Mouse (Mus musculus): Measurements from ENCODE around the gene Slc39a1. TPM values are rescaled to one million over a fixed set of nuclear protein-coding genes. Genes with fewer than 3 reads are reported as not detected.

The Slc39a1 gene
- total RNA-seq (2017): 35.0 and 42.1 TPM in 2 replicates

DNA sequence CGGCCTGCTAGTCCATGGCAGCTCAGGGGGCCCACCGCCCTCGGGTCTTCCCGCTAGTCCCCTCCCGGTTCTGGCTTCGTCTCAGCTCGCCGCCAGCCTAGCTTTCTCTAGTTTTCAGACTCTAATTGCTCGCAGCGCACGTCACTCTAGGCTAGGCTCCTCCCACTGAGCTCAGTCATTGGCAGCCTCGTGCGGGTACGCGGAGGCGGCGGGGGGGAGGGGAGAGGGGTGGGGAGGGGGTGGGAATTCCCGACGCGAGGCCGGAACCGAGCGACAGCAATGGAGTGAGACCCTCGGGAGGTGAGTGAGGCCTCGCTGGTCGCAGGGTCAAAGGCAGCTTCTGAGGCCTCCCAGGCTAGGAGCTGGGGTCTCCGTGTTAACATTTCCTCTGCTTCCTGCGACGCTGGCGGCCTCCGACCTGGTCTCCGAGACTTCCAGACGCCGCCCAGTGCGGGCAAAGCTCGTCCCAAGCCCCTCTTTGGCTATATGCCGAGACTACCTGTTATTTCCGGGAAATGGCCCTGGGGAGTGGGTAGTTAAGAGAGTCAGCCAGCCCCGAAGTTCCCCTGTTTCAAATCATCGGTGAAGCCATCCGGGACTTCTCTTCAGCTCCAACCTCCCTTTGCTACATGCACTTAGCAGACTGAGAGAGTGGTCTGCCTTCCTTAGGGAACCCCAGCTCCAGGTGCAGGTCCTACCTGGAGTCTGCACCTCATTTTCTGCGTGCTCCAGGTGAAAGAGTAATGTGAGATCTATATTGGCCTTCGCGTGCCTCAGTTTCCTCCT lies at the start of gene Slc39a1:
TSS of gene Slc39a1 (plus strand) at position 213 of the 786 bp plus-strand sequence.
- ATAC-seq (replicated peaks; ENCODE audit: low read depth, poor library complexity, severe bottlenecking): peak; percentile 98

DNA sequence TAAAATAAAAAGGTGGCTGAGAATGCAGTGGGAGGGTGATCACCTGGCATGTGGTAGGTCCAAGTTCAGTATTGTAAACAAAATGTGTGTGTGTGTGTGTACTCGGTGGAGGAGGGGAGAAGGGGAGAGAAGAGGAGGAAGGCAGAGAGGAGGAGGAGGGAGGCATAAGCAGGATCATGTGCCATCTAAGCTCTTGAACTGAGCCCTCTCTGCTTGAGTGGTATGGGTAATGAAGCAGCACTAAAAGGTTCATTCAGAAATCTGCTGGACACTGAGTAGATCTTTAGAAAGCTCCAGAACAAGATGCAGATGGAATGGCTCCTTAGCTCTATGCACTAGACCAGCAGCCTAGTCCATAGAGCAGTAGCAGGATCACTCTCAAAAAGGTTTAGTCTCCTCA lies 45.1 kb upstream of the Slc39a1 start:
- no peak for ATAC-seq (replicated peaks; ENCODE audit: low read depth, poor library complexity, severe bottlenecking)

DNA sequence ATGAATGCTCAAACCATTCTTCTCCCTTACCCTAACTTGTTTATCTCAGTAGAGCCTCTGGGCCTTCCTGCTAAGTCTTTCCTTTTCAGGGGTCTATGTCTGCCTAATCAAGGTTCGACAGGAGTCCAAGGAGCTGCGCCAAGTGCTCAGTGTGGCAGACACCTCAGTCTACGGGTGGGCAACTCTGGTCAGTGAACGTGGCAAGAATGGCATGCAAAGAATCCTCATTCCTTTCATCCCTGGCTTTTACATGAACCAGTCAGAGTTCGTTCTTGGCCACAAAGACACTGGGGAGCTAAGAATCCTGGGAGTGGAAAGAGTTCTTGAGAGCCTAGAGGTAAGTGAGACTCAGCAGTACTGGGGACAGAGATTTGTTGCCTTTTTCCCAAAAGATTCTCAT lies 44.4 kb upstream of the Slc39a1 start:
- ATAC-seq (replicated peaks; ENCODE audit: low read depth, poor library complexity, severe bottlenecking): no peak

DNA sequence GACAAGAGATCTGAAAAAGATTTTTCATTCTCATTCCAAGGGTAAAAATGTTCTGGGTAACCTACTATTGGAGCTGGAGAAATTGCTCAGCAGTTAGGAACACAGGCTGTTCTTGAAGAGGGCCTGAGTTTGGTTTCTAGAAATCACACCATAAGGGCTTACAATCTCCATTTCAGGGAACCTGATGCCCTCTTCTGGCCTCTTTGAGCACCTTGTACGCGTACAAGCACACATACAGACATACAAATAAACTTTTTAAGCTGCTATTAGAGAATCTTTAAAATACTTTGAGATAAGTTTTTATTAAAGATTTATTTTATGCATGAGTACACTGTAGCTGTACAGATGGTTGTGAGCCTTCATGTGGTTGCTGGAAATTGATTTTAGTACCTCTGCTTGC lies 43.4 kb upstream of the Slc39a1 start:
- ATAC-seq (replicated peaks; ENCODE audit: low read depth, poor library complexity, severe bottlenecking): no peak

DNA sequence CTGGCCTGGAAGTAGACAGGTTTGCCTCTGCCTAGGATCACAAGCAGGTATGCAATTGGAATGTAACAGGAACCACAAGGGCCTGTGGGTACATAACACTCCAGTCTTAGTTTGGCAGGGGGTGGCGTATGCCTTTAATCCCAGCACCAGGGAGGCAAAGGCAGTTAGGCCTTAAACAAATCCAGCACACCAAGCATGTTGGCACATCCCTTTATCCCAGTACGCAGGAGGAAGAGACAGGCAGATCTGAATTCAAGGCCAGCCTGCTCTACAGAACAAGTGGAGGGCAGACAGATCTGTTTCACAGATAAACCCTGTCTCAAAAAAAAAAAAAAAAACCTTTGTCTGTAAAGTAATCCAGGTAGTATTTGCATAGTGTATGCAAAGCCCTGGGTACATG lies 39.3 kb upstream of the Slc39a1 start:
- ATAC-seq (replicated peaks; ENCODE audit: low read depth, poor library complexity, severe bottlenecking): no peak

DNA sequence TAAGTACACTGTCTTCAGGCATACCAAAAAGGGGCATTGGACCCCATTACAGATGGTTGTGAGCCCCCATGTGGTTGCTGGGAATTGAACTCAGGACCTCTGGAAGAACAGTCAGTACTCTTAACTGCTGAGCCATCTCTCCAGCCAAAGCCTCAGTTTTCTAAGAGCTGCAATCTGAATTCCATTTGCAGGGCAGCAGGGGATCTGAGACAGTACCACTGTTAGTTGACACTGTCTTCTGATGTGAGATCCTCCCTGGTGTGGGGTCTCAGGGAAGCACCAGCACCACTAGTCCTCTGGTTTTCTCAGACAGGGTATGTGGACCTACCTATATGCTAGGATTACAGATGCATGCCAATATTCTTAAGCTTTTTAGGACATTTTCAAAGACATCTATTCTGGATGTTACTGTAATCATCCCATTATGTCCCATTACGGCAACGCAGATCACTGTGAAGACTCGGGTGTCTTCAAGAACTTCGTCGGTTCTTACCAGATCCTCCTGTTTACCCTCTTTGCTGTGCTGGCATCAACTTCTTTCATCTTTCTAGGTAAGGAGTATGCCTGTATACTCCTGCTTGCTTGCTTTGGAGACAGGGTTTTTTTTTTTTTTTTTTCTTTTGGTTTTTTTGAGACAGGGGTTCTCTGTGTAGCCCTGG lies 37.9 kb upstream of the Slc39a1 start:
- ATAC-seq (replicated peaks; ENCODE audit: low read depth, poor library complexity, severe bottlenecking): no peak

DNA sequence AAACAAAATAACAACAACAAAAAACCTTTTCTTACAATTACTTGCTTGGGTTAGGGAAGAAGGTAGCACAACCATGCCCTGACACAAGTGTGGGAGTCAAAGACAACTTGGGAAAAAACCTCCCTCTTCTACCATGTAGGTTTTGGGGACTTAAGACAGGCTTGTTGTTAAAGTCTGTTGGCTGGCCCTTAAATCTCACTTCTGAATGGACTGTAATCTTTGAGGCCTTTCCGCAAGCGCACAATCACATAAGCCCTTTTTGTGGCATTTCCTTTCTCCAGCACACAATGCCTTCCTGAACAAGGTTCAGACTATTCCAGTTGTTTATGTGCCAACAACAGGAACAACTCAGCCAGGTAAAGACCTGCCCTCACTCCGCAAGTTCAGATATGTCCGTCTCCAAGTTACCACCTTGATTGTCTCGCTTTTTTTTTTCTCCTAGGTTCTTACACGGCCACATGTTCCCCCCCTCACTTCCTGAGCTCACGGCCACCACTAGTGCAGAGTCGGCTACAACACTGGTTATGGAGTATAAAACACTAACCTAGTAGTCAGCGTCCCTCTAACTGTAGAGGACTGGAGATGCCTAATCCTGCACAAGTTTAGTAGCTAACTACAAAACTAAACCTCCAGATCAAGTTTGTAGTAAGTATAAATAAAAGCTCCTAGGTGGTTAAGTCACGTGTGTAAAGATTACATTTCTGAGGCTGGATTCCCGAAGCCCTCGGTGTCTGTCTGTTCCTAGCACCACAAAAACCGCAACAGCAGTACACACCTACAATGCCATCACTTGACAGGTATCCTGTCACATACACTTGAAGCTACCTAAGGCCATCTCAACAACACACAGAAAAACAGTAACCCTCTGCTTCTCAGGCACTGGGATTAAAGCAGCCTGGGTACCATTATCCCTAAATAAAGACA lies 36.2 kb upstream of the Slc39a1 start:
- no peak for ATAC-seq (replicated peaks; ENCODE audit: low read depth, poor library complexity, severe bottlenecking)

DNA sequence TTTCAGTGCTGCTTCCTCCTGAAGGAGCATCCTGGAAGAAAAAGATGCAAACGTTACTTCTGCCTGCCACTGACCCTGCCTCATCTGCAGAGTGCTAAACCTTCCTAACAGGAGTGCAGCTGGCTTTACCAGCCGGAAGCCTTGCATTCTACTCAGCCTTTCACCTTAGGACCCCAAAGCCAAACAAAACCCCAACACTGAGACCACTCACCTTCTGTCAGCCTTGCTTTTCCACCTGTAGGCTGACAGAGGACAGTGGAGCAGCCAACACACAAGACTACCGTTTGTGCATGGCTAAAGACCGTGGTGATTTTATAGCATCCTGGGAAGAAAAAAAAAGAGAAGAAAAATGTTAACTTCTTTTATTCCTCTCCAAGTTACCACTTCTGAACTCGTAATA lies 35.2 kb upstream of the Slc39a1 start:
- ATAC-seq (replicated peaks; ENCODE audit: low read depth, poor library complexity, severe bottlenecking): no peak

DNA sequence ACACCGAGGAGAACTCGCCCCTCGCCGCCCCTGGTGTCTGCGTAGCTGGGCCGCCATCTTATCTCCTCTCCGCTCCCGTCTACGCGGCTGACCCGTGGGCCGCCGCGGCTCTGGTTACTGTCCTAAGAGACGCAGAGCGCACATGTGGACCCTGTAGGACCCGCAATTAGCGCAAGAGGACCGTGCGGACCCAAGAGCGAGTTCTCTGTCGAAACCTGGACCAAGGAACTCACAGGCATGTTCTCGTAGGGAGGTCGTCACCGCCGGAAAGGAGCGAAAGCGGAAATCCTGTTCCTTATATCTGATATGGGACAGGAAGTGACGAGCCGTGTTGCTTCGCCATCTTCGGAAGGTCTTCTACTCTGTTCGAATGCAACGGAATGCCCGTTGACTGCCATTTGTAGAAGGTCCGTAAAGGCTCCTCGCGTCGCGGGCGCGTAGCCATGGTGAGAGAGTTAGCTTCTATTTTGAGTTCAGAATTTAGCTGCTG lies 34.5 kb upstream of the Slc39a1 start, which contains the start of the genes Rps27 and Rab13:
TSS of gene Rps27 (minus strand) at position 275 of the 490 bp plus-strand sequence.
TSS of gene Rab13 (plus strand) at position 319 of the 490 bp plus-strand sequence.
- ATAC-seq (replicated peaks; ENCODE audit: low read depth, poor library complexity, severe bottlenecking): peak; percentile 95

DNA sequence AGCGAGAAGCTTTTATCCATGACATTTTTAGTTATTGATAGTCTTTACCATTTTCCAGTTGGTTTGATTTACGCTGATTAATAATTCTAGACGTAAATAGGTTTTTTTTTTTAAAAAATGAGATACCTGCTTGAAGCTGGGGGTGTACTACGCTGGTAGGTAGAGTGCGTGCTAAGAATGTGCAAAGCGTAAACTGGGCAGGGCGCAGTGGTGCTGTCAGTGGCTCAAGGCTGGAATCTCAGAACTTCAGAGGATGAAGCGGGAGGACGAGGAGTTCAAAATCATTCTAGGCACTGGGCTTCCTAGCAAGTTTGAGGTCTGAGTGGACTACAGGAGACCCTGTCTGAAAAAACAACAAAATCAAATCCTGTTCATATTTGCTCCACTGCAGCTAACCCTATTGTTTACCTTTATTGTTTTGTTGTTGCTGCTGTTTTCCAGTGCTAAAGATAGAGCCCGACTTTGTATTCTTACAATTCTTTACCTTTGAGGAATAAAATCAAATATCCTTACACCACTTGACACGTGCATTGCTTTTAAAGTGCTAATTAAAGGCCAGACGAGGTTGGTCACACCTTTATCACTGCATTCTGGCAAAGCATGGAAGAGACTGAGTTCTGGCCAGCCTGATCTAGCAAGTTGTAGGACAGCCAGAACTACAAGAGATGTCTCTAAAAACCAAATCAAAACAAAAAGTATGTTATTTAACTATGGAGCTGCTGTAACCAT lies 33.9 kb upstream of the Slc39a1 start:
- no peak for ATAC-seq (replicated peaks; ENCODE audit: low read depth, poor library complexity, severe bottlenecking)

DNA sequence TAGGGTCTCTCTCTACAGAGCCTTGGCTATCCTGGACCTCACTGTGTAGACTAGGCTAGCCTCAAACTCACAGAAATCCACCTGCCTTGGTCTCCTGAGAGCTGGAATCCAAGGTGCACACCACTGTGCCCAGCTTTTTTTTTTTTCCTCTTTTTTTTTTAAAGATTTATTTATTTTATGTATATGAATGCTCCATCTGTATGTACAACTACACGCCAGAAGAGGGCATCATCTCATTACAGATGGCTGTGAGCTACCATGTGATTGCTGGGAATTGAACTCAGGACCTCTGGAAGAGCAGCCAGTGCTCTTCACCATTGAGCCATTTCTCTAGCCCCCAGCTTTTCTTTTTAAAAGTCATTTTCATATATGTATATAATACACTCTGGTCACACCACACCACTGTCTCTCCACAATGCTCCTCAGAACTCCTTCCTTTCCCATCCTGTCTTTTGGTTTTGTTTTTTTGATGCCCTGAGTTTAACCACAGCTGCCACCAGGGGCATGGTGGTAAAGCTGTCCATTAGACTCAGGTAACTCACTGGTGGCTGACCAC lies 32.1 kb upstream of the Slc39a1 start:
- no peak for ATAC-seq (replicated peaks; ENCODE audit: low read depth, poor library complexity, severe bottlenecking)

DNA sequence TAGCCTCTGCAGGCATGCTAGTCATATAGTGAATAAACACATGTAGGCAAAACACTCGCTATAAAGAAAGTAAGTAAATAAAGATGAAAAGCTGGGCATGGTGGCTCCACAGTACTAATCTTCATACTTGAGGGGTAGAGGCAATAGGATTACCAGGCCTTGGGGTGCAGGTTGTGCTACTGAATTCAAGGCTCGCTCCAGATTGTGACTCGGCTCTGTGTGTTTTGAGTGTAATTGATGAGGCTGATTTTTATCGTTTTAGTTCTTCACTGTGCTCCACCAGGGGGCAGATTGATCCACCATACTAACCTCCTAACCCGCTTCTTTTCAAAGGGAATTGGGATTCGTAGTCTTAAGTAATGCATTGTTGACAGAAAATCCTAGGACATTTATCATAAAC lies 27.9 kb upstream of the Slc39a1 start:
- peak; percentile 60 for ATAC-seq (replicated peaks; ENCODE audit: low read depth, poor library complexity, severe bottlenecking)

DNA sequence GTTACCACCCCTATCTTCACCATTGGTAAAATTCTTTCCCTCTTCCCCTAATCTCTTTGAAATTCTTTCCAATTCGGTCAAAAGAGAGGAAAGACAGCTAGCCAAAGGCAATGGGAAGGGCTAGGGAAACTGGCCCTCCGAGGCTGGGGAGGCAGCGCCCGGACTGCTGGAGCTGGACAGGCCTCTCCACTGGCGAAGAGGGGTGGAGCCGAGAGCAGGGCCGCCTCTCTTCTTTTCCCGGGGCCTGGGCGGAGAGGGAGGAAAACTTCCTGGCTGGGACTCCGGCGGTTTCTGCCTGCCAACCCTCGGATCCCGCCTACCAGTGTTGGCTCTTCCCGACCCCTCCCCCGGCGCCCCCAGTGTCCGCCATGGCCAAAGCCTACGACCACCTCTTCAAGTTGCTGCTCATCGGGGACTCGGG lies 27.4 kb upstream of the Slc39a1 start:
- ATAC-seq (replicated peaks; ENCODE audit: low read depth, poor library complexity, severe bottlenecking): peak; percentile 60

DNA sequence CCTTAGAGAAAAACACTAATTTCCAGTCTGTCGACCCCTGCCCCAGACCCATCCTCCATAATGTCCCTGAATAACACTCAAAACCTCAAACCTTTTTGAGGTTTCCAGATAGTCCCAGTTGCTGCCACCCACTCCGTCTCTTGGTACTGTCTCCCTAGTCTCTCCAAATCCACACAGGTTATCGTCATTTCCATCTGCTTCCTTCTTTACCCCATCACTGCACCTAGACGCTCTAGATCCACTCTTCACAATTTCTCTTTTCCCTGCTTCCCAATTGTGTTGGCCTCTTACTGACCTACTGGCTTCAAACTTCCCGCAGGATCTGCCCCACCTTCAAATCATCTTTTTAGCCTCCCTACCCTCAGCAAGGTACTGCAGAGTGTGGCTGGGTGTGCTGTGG lies 26.8 kb upstream of the Slc39a1 start:
- ATAC-seq (replicated peaks; ENCODE audit: low read depth, poor library complexity, severe bottlenecking): no peak

DNA sequence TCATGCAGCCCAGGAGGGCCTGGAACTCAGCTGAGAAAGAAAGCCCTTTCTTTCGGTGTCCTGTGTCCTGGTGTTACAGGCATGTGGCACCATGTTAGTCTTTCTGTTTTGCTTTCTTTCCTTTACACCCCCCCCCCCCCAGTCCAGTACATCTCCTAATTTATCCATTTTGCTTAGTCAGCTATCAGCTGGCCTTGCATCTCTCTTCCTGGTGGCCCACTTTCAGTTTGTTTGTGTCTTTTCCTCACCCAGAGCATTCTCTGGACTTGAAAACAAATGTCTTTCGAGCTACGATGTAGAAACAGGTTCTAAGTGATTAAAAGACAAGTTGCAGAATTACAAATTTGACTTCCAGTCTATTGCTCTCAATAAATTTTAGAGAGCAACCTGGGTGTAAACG lies 25.5 kb upstream of the Slc39a1 start:
- ATAC-seq (replicated peaks; ENCODE audit: low read depth, poor library complexity, severe bottlenecking): no peak

DNA sequence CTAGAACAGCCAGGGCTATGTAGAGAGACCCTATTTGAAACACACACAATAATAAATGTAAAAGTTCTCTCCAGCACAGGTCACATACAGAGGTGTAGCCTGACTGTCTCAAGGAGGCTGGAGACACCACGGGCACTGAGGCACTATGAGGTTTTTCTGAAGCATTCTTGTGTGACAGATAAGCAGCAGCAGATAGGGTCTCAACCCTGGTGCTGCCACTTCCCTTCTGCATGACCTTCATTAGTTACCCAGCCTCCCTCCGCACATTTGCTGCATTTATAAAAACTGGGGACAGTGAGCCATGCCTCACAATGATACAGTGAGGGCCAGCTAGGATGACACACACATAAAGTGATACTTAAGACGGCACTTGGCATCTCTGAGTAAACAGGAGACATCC lies 25.0 kb upstream of the Slc39a1 start:
- ATAC-seq (replicated peaks; ENCODE audit: low read depth, poor library complexity, severe bottlenecking): 0 out of 2 replicates have a peak, but pooled peaks have one; percentile 7

DNA sequence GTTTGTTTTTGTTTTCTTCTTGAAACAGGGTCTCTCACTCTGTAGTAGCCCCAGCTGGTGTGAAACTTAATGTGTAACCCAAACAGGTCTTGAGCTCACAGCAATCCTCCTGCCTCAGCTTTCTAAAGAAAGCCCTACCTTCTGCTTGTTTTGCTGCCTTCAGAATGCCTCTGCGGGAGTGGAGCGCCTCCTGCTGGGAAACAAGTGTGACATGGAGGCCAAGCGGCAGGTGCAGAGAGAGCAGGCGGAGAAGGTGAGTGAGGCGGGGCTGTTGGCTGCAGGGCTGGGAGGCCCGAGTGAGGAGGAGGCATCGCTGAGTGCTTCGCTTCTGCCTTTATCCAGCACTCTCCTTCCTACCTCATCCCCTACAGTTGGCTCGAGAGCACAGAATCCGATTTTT lies 23.6 kb upstream of the Slc39a1 start:
- no peak for ATAC-seq (replicated peaks; ENCODE audit: low read depth, poor library complexity, severe bottlenecking)

DNA sequence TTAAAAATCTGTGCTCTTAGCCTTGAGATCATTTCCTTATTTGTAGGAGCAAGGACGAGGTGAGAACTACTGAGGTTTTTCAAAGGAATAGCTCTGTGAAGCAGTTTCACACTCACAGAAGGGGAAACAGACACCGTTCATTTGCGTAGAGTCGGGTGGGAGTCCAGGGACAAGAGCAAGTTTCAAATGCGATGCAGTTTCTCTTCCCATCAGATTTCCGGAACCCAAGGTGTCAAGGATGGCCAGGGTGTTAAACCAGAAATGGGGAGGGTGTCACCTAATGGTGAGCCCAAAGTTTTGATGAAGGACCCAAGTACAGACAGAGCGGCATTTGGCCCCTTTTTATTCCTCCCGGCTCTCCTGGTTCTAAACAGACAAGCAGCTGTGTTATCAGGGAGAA lies 16.9 kb upstream of the Slc39a1 start:
- ATAC-seq (replicated peaks; ENCODE audit: low read depth, poor library complexity, severe bottlenecking): peak; percentile 40
